Mouse (Mus musculus) CD4-positive naive resting alpha-beta T cell, adult 57 days (primary cell): ENCODE measurements around the gene Psmb5. TPM values are rescaled to one million over a fixed set of nuclear protein-coding genes. Genes with fewer than 3 reads are reported as not detected.

Experiments used
- total RNA-seq: library from RNA; stranded (reverse); gene quantifications from one replicate; pipeline ENCODE4 v1.2.4, GENCODE M21; 2023

The Psmb5 gene
- total RNA-seq, result 53.8 TPM

DNA sequence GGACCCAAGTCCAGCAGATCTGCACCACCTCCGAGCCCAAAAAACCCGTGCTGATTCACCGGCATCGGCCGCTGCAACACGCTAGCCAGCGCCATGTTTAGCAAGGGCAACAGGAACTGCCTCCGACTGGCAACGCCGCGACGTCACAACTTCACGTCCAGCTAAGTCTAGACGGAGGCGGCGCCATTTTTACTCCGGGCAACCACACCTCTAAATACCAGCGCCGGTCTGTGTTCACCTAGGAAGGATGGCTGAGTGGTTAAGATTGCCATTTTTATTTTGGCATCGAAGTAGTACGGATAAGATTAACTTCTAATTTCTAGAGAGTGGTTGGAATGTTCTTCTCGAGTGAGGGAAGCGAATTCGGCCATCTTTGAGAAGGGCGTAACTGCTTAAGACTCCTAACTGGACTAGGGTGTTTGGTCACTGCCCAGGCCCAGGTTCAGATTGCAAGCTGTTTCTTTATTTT lies at the start of gene Psmb5:
TSS of gene Psmb5 (minus strand) at position 126 of the 469 bp plus-strand sequence.

DNA sequence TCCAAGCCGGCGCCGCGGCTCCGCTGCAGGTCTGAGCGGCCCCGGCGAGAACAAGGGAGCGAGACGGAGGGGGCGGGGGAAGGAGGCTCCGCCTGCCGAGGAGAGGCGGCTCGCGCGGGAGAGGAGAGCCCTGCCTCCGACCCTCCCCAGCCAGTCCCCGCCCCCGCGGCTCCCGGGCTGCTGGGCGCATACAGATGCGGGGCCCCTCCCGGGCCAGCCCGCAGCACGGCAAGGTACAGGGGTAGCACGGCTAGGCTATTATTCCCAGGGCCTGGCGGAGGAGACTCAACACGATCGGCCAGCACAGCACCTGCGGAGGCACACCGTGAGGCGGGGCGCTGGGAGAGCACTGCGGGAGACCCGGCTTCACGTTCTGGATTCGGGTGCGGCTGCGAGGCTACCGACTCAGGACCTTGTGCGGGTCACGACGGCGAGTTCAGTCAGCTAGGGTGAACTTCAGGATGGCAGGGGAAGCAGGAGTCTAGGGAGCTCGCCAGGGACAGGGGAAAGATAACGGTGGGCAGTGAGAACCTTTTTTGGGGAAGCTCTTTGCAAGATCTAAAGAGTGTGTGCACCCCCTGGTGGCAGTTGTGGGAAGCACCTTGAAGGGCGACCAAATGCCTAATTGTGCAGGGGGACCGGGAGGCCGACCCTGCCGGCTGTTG lies 23.6 kb upstream of the Psmb5 start, which contains the start of gene Cdh24:
TSS of gene Cdh24 (minus strand) at position 60 of the 665 bp plus-strand sequence.

DNA sequence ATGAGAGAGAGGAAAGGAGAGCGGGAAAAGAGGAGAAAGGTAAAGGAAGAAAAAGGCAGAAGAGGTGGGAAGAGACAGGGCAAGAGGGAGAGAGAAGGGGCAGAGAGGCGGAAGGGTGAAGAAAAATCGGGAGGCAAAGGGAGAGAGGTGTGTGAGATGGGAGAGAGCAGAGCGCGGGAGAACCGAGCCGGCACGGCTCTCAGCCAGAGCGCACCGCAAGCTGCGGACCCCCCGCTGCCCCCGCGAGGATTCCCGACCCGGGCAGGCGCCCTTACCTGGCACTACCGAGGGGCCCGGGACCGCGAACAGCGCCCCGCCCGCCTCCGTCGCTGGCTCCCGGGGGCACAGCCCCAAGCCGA lies 23.1 kb upstream of the Psmb5 start, which contains the start of gene Gm17606:
TSS of gene Gm17606 (plus strand) at position 7 of the 359 bp plus-strand sequence.

DNA sequence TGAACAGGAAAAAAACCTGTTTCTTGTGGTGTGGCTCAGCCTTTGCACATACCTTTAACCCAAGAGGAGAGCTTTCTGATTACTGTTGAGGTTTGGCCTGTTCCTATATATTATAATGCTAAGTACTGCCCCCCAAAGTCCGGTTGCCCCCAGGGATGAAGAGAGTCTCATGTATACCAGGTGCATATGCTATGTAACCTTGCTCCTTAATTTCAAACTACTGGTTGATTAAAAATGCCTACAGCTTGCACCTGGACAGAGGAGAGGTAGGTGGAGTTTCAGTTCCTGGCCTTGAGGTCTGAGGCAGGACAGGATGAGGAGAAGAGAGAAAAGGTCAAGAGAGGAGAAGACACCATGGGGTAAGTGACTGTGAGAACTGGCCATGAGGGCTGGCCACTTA lies 3.3 kb upstream of the Psmb5 start, which contains the start of gene Psmb11:
TSS of gene Psmb11 (plus strand) at position 301 of the 400 bp plus-strand sequence.

DNA sequence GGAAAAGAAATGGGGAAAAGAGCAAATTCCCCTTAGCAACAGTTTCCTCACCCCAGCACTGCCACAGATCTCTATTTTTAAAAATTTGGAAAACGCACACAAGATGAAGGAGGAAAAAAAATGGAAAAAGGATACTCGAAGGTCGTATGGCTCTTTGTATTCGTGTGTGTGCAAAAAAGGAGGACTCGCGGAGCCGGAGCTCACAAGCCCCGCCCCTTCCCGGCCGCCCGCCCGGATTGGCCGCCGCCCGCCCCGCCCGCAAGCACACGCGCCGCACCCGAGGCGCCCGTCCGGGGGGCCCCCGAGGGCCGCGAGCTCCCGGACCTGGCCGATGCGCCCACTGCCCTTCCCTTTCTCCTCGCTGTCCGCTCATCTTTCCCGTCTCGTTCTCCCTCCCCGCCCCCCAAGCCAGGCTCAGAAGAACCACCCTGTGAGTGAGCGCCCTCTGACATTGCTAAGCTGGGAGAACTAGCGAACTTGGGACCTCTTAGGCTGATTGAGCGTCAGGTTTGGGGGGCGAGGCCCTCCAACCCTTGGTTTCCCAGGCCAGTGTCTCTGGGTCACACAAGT lies 12.0 kb downstream of the Psmb5 start, which contains the start of gene 4931414P19Rik:
TSS of gene 4931414P19Rik (minus strand) at position 242 of the 570 bp plus-strand sequence.

DNA sequence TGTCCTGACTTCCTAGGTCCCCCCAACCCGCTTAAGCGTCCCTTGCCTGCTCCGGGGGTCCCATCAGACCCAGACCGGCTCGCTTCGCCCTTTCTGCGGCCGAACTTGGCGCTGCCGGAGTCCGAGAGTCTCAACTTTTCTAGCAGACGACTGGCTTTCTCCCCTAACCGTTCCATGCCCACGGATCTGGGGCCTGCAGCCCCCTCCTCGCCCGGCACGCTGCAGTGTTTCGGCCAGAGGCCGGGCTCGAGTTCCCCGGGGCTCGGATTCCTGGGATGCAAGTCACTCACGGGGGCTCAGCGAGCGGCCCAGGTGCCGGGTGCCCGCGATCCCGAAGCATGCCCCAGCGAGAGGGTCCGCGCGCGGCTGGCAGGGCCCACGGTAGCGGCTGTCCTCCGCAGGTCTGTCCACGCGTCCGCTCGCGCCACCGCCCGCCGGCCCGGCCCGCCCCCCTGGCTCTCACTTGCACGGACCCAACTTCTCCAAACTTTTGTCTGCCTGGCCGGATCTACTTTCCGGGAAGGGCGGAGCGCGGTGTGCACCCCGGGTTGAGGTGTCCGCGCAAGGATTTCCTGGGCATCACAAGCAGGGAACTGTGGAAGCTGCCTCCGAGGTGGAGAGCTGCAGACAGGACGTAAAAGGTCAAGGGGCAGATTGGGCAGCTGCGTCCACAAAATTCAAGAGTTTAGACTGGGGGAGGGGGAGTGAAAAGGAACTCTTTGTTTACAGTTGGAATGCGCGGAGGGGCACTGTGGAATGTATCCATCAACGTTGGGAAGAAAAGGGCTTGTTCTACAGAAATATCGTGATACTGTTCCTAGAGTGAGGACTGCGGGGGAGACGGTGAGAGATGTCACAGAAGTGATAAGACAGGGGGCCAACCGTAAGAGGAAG lies 40.5 kb downstream of the Psmb5 start, which contains the start of gene Ajuba:
TSS of gene Ajuba (minus strand) at position 470 of the 894 bp plus-strand sequence.

Other genes with a start within 250 kb of the Psmb5 start
- 1.2 TPM for gene Slc7a7, start 200.2 kb downstream of the Psmb5 start, total RNA-seq
- gene Mrpl52, start 191.1 kb downstream of the Psmb5 start, total RNA-seq, result 71.9 TPM
- gene Mmp14, start 186.4 kb downstream of the Psmb5 start, total RNA-seq, result 2.3 TPM
- 157 TPM for gene Lrp10, start 153.9 kb downstream of the Psmb5 start, total RNA-seq
- not detected for gene Rem2, start 141.9 kb downstream of the Psmb5 start, total RNA-seq
- 33.7 TPM for gene Prmt5, start 100.5 kb downstream of the Psmb5 start, total RNA-seq
- 14.4 TPM for gene Haus4, start 63.4 kb downstream of the Psmb5 start, total RNA-seq
- gene Ajuba, start 40.5 kb downstream of the Psmb5 start, total RNA-seq, result 0.27 TPM
- gene 4931414P19Rik, start 12.0 kb downstream of the Psmb5 start, total RNA-seq, result 9.3 TPM
- not detected for gene Psmb11, start 3.4 kb upstream of the Psmb5 start, total RNA-seq
- gene Gm17606, start 22.9 kb upstream of the Psmb5 start, total RNA-seq, result not detected
- gene Cdh24, start 23.3 kb upstream of the Psmb5 start, total RNA-seq, result 12.8 TPM
- 30.0 TPM for gene 1700123O20Rik, start 68.2 kb upstream of the Psmb5 start, total RNA-seq
- 585 TPM for gene Acin1, start 68.9 kb upstream of the Psmb5 start, total RNA-seq
- gene Gm29776, start 80.8 kb upstream of the Psmb5 start, total RNA-seq, result not detected
- not detected for gene Cebpe, start 94.2 kb upstream of the Psmb5 start, total RNA-seq
- gene Slc7a8, start 163.9 kb upstream of the Psmb5 start, total RNA-seq, result 0.86 TPM
- not detected for gene Rnf212b, start 196.1 kb upstream of the Psmb5 start, total RNA-seq